Mouse (Mus musculus) MEL (cell line): ENCODE results near the gene Abhd17b. TPM values are rescaled to one million over a fixed set of nuclear protein-coding genes. Genes with fewer than 3 reads are reported as not detected.

Source experiments
- DNase-seq: peaks from one replicate; pipeline ENCODE4 v3.0.0; 2011; ENCODE audit warnings: low read depth, low spot score
- H3K27ac ChIP-seq: 2 replicates; pipeline ENCODE4 v1.5.1; 2012; ENCODE audit warnings: low read depth, mild to moderate bottlenecking, control low read depth, low read length, moderate library complexity; ENCODE audit not compliant: control insufficient read depth
- H3K27me3 ChIP-seq, 2 experiments: fragments of 150-350 bp in 1 of 2; sonication (generic) in 1 of 2; 2 replicates each; pipeline ENCODE4 v1.6.1; 2012; ENCODE audit warnings: low read length in 2 of 2, mild to moderate bottlenecking in 2 of 2, improper control_type of control experiment in 1 of 2, moderate library complexity in 1 of 2; ENCODE audit not compliant: insufficient read depth in 2 of 2, control insufficient read depth in 1 of 2
- H3K36me3 ChIP-seq, 2 experiments: 2 replicates each; pipeline ENCODE4 v1.6.1; 2012 to 2014; ENCODE audit warnings: low read length in 2 of 2, improper control_type of control experiment in 1 of 2, inconsistent platforms in 1 of 2, mild to moderate bottlenecking in 1 of 2; ENCODE audit not compliant: insufficient read depth in 2 of 2, control insufficient read depth in 1 of 2
- H3K4me1 ChIP-seq, 2 experiments: fragments of 150-350 bp in 1 of 2; sonication (generic) in 1 of 2; 2 replicates each; pipeline ENCODE4 v1.6.1; 2012; ENCODE audit warnings: low read length in 2 of 2, improper control_type of control experiment in 1 of 2, mild to moderate bottlenecking in 1 of 2; ENCODE audit not compliant: insufficient read depth in 2 of 2, control insufficient read depth in 1 of 2
- H3K4me3 ChIP-seq, 2 experiments: fragments of 150-350 bp in 1 of 2; sonication (generic) in 1 of 2; 2 replicates each; pipeline ENCODE4 v1.5.1; 2012; ENCODE audit warnings: low read depth in 2 of 2, low read length in 2 of 2, mild to moderate bottlenecking in 2 of 2, moderate library complexity in 2 of 2, control low read depth in 1 of 2, improper control_type of control experiment in 1 of 2; ENCODE audit not compliant: control insufficient read depth in 1 of 2, insufficient read depth in 1 of 2
- H3K79me2 ChIP-seq: 2 replicates; pipeline ENCODE4 v1.6.1; 2012; ENCODE audit warnings: mild to moderate bottlenecking, low read length, moderate library complexity; ENCODE audit not compliant: control insufficient read depth, poor library complexity, insufficient read depth
- H3K9ac ChIP-seq: 2 replicates; pipeline ENCODE4 v1.6.1; 2012; ENCODE audit warnings: low read depth, mild to moderate bottlenecking, control low read depth, low read length, moderate library complexity; ENCODE audit not compliant: control insufficient read depth, poor library complexity, severe bottlenecking
- H3K9me3 ChIP-seq: fragments of 150-350 bp; sonication (generic); replicated peaks from 2 replicates; pipeline ENCODE4 v1.6.1; 2012; ENCODE audit warnings: mild to moderate bottlenecking, low read length, improper control_type of control experiment, moderate library complexity; ENCODE audit not compliant: insufficient read depth
- BHLHE40 ChIP-seq: IDR thresholded peaks from 2 replicates; pipeline ENCODE4 v1.6.1; 2012; ENCODE audit warnings: low read depth, mild to moderate bottlenecking, inconsistent platforms, low read length, improper control_type of control experiment, borderline replicate concordance
- E2F4 ChIP-seq: IDR thresholded peaks from 2 replicates; pipeline ENCODE4 v1.6.1; 2011; ENCODE audit warnings: low read depth, low read length, improper control_type of control experiment, borderline replicate concordance
- ETS1 ChIP-seq: IDR thresholded peaks from 2 replicates; pipeline ENCODE4 v1.6.1; 2012; ENCODE audit warnings: low read depth, mild to moderate bottlenecking, inconsistent platforms, low read length, improper control_type of control experiment, moderate library complexity
- JUND ChIP-seq: IDR thresholded peaks from 2 replicates; pipeline ENCODE4 v1.6.1; 2011; ENCODE audit warnings: low read depth, mild to moderate bottlenecking, improper control_type of control experiment, low read length
- MAFK ChIP-seq: IDR thresholded peaks from 2 replicates; pipeline ENCODE4 v1.6.1; 2011; ENCODE audit warnings: low read depth, mild to moderate bottlenecking, low read length, improper control_type of control experiment, borderline replicate concordance
- MAX ChIP-seq: IDR thresholded peaks from 2 replicates; pipeline ENCODE4 v1.6.1; 2011; ENCODE audit warnings: low read length, improper control_type of control experiment
- MXI1 ChIP-seq: IDR thresholded peaks from 2 replicates; pipeline ENCODE4 v1.6.1; 2011; ENCODE audit warnings: mild to moderate bottlenecking, low read depth, low read length, improper control_type of control experiment
- MYB ChIP-seq: IDR thresholded peaks from 2 replicates; pipeline ENCODE4 v1.6.1; 2011; ENCODE audit warnings: mild to moderate bottlenecking, low read depth, low read length, improper control_type of control experiment
- MYC ChIP-seq: IDR thresholded peaks from 2 replicates; pipeline ENCODE4 v1.6.1; 2011; ENCODE audit warnings: low read depth, mild to moderate bottlenecking, low read length, improper control_type of control experiment, moderate library complexity
- NELFE ChIP-seq: IDR thresholded peaks from 2 replicates; pipeline ENCODE4 v1.6.1; 2011; ENCODE audit warnings: low read depth, low read length, improper control_type of control experiment
- TBP ChIP-seq: IDR thresholded peaks from 2 replicates; pipeline ENCODE4 v1.8.0; 2011; ENCODE audit warnings: low read depth, low read length, improper control_type of control experiment
- TCF12 ChIP-seq: IDR thresholded peaks from 2 replicates; pipeline ENCODE4 v1.6.1; 2014; ENCODE audit warnings: low read depth, mild to moderate bottlenecking, inconsistent platforms, low read length, improper control_type of control experiment, moderate library complexity
- UBTF ChIP-seq: IDR thresholded peaks from 2 replicates; pipeline ENCODE4 v1.6.1; 2012; ENCODE audit warnings: low read depth, mild to moderate bottlenecking, inconsistent platforms, low read length, improper control_type of control experiment, moderate library complexity, borderline replicate concordance; ENCODE audit not compliant: insufficient read depth
- USF1 ChIP-seq: IDR thresholded peaks from 2 replicates; pipeline ENCODE4 v1.6.1; 2014; ENCODE audit warnings: low read depth, mild to moderate bottlenecking, inconsistent platforms, low read length, improper control_type of control experiment, moderate library complexity
- ZC3H11A ChIP-seq: IDR thresholded peaks from 2 replicates; pipeline ENCODE4 v1.6.1; 2012; ENCODE audit warnings: low read depth, mild to moderate bottlenecking, inconsistent platforms, low read length, improper control_type of control experiment
- ZNF384 ChIP-seq: IDR thresholded peaks from 2 replicates; pipeline ENCODE4 v1.6.1; 2012; ENCODE audit warnings: low read depth, mild to moderate bottlenecking, inconsistent platforms, low read length, improper control_type of control experiment
- polyA plus RNA-seq, 2 experiments: library from polyadenylated mRNA; stranded (reverse) in 1 of 2; unstranded in 1 of 2; fragments of >175 nt in 1 of 2; fragments of >200 nt in 1 of 2; gene quantifications; 2 replicates each; pipeline versions ENCODE4 v1.2.1 to v1.2.4; 2012; ENCODE audit warnings: low replicate concordance in 2 of 2, low read depth in 1 of 2; ENCODE audit not compliant: insufficient read length in 2 of 2, insufficient read depth in 1 of 2, missing spikeins in 1 of 2
- total RNA-seq: library from RNA; depleted of rRNA; stranded (reverse); fragments of 300-350 nt; gene quantifications from 2 replicates; pipeline ENCODE4 v1.2.3, GENCODE M21; 2012

Abhd17b gene
- total and polyA plus RNA-seq, 3 experiments, result 15.8 to 173 (median 16.1) TPM

- no peaks in the 10 kb centered on the region for H3K27me3 ChIP-seq
- no peak overlapping the region for H3K4me3 ChIP-seq
- H3K9ac ChIP-seq, result no peak overlapping the region
- peaks cover 39% of the 10 kb centered on the region for H3K79me2 ChIP-seq
- TF ChIP-seq MXI1, result no peak
- TF ChIP-seq ZNF384, result peak; percentile 70
- H3K36me3 ChIP-seq, result peaks cover 0 to 18% of the 10 kb centered on the region in 2 experiments; a peak in 3 of 4 replicates
- peaks cover 3 to 8% of the 10 kb centered on the region in 2 experiments; a peak in 3 of 4 replicates for H3K4me1 ChIP-seq
- H3K9me3 ChIP-seq, result no peaks in the 10 kb centered on the region
- H3K27ac ChIP-seq, result no peak overlapping the region
- DNase-seq, result no peak
These were observed 7.7 kb downstream of the Abhd17b start for GRCm38 (mm10) chr19:21660734-21661133.

GRCm38 (mm10) chr19:21663756-21664456 is 10.9 kb downstream of the Abhd17b start:
- peaks cover 0 to 15% of the 10 kb centered on the region in 2 experiments; a peak in 3 of 4 replicates for H3K36me3 ChIP-seq
- no peak for DNase-seq
- no peak overlapping the region for H3K4me3 ChIP-seq
- no peak overlapping the region; the same call in 1 of the 2 replicates for H3K27ac ChIP-seq
- H3K9me3 ChIP-seq, result no peaks in the 10 kb centered on the region
- TF ChIP-seq NELFE, result no peak
- TF ChIP-seq JUND, result no peak
- no peak for TF ChIP-seq MYC
- no peak for TF ChIP-seq E2F4
- no peak for TF ChIP-seq MAX
- no peak for TF ChIP-seq MYB
- TF ChIP-seq UBTF, result no peak
- no peak for TF ChIP-seq TCF12
- no peaks in the 10 kb centered on the region for H3K27me3 ChIP-seq
- no peak overlapping the region for H3K9ac ChIP-seq
- peaks cover 27% of the 10 kb centered on the region for H3K79me2 ChIP-seq
- H3K4me1 ChIP-seq, result peaks cover 3 to 8% of the 10 kb centered on the region in 2 experiments; a peak in 3 of 4 replicates

- TF ChIP-seq TBP, result no peak
- TF ChIP-seq BHLHE40, result no peak
- TF ChIP-seq MYC, result no peak
- no peak for TF ChIP-seq TCF12
- TF ChIP-seq USF1, result no peak
- no peak for TF ChIP-seq ZC3H11A
- no peak for TF ChIP-seq MAFK
- no peak for TF ChIP-seq ETS1
These were observed 16.7 kb downstream of the Abhd17b start for GRCm38 (mm10) chr19:21669650-21670049.

More at GRCm38 (mm10) chr19:21669650-21670049, 16.7 kb downstream of the Abhd17b start:
- no peak for DNase-seq
- Histone ChIP-seq H3K9ac (no peak overlapping the region), H3K36me3 (peaks cover 0 to 9% of the 10 kb centered on the region in 2 experiments; a peak in 3 of 4 replicates), H3K9me3 (no peaks in the 10 kb centered on the region), H3K79me2 (peaks cover 20% of the 10 kb centered on the region), H3K27ac (no peak overlapping the region), H3K27me3 (no peaks in the 10 kb centered on the region), H3K4me3 (no peak overlapping the region), H3K4me1 (peaks cover 5 to 8% of the 10 kb centered on the region in 2 experiments; a peak in 3 of 4 replicates)
